Mouse (Mus musculus): Measurements from ENCODE around the gene Sipa1l1. TPM values are rescaled to one million over a fixed set of nuclear protein-coding genes. Genes with fewer than 3 reads are reported as not detected.

Sipa1l1 gene
- polyA plus RNA-seq, 1 experiment from 2014 or later, result 17.2 TPM

- Histone ChIP-seq H3K36me3 (ENCODE audit: control insufficient read depth, insufficient read depth, low read length) (no peaks in the 10 kb centered on the region), H3K4me2 (ENCODE audit: low read depth, low read length) (no peak overlapping the region), H3K4me3 (ENCODE audit: low read depth, low read length) (no peak overlapping the region), H3K27ac (ENCODE audit: low read depth, low read length) (no peak overlapping the region), H3K27me3 (ENCODE audit: control insufficient read depth, insufficient read depth, low read length) (no peaks in the 10 kb centered on the region), H3K9ac (replicated peaks; ENCODE audit: low read depth, low read length) (no peak overlapping the region), H3K4me1 (ENCODE audit: control insufficient read depth, insufficient read depth, low read length) (no peaks in the 10 kb centered on the region), H3K9me3 (ENCODE audit: control insufficient read depth, low read length) (no peaks in the 10 kb centered on the region)
- ATAC-seq (ENCODE audit: low read depth), result no peak
- 88% methylated on average over 5 of the region's 5 CpGs for WGBS
Measured at GRCm38 (mm10) chr12:82264083-82264851, 95.1 kb downstream of the Sipa1l1 start.

GRCm38 (mm10) chr12:82265335-82266274 lies 96.5 kb downstream of the Sipa1l1 start:
- H3K4me3 ChIP-seq (ENCODE audit: low read depth, low read length), result no peak overlapping the region
- no peaks in the 10 kb centered on the region for H3K27me3 ChIP-seq (ENCODE audit: control insufficient read depth, insufficient read depth, low read length)
- no peaks in the 10 kb centered on the region for H3K36me3 ChIP-seq (ENCODE audit: control insufficient read depth, insufficient read depth, low read length)
- no peaks in the 10 kb centered on the region for H3K4me1 ChIP-seq (ENCODE audit: control insufficient read depth, insufficient read depth, low read length)
- H3K9ac ChIP-seq (replicated peaks; ENCODE audit: low read depth, low read length), result no peak overlapping the region
- no peak overlapping the region for H3K4me2 ChIP-seq (ENCODE audit: low read depth, low read length)
- 98% methylated on average over 9 of the region's 9 CpGs for WGBS
- no peak overlapping the region; the same call in 1 of the 2 replicates for H3K27ac ChIP-seq (ENCODE audit: low read depth, low read length)
- no peaks in the 10 kb centered on the region for H3K9me3 ChIP-seq (ENCODE audit: control insufficient read depth, low read length)
- ATAC-seq (ENCODE audit: low read depth), result no peak

- ATAC-seq (ENCODE audit: low read depth), result no peak
- no peak overlapping the region for H3K4me2 ChIP-seq (ENCODE audit: low read depth, low read length)
- H3K36me3 ChIP-seq (ENCODE audit: control insufficient read depth, insufficient read depth, low read length), result no peaks in the 10 kb centered on the region
- no peak overlapping the region for H3K27ac ChIP-seq (ENCODE audit: low read depth, low read length)
- peaks cover under 1% of the 10 kb centered on the region; the same call in 1 of the 2 replicates for H3K4me1 ChIP-seq (ENCODE audit: control insufficient read depth, insufficient read depth, low read length)
- H3K27me3 ChIP-seq (ENCODE audit: control insufficient read depth, insufficient read depth, low read length), result no peaks in the 10 kb centered on the region
- no peak overlapping the region for H3K9ac ChIP-seq (replicated peaks; ENCODE audit: low read depth, low read length)
- WGBS, result 78% methylated on average over 3 of the region's 3 CpGs
- H3K9me3 ChIP-seq (ENCODE audit: control insufficient read depth, low read length), result no peaks in the 10 kb centered on the region
- no peak overlapping the region for H3K4me3 ChIP-seq (ENCODE audit: low read depth, low read length)
Measured at GRCm38 (mm10) chr12:82271447-82271846, 102.3 kb downstream of the Sipa1l1 start.

- 89% methylated on average over 3 of the region's 3 CpGs for WGBS
- Histone ChIP-seq H3K4me1 (ENCODE audit: control insufficient read depth, insufficient read depth, low read length) (peaks cover 3% of the 10 kb centered on the region; the same call in 1 of the 2 replicates), H3K36me3 (ENCODE audit: control insufficient read depth, insufficient read depth, low read length) (no peaks in the 10 kb centered on the region), H3K27me3 (ENCODE audit: control insufficient read depth, insufficient read depth, low read length) (no peaks in the 10 kb centered on the region), H3K9me3 (ENCODE audit: control insufficient read depth, low read length) (no peaks in the 10 kb centered on the region), H3K4me2 (ENCODE audit: low read depth, low read length) (no peak overlapping the region), H3K27ac (ENCODE audit: low read depth, low read length) (no peak overlapping the region), H3K4me3 (ENCODE audit: low read depth, low read length) (no peak overlapping the region), H3K9ac (replicated peaks; ENCODE audit: low read depth, low read length) (no peak overlapping the region)
- ATAC-seq (ENCODE audit: low read depth), result no peak
Measured at GRCm38 (mm10) chr12:82273503-82273902, 104.4 kb downstream of the Sipa1l1 start.

GRCm38 (mm10) chr12:82274576-82274975 lies 105.5 kb downstream of the Sipa1l1 start:
- Histone ChIP-seq H3K4me3 (ENCODE audit: low read depth, low read length) (no peak overlapping the region), H3K9me3 (ENCODE audit: control insufficient read depth, low read length) (no peaks in the 10 kb centered on the region), H3K27me3 (ENCODE audit: control insufficient read depth, insufficient read depth, low read length) (no peaks in the 10 kb centered on the region), H3K36me3 (ENCODE audit: control insufficient read depth, insufficient read depth, low read length) (no peaks in the 10 kb centered on the region), H3K9ac (replicated peaks; ENCODE audit: low read depth, low read length) (no peak overlapping the region), H3K27ac (ENCODE audit: low read depth, low read length) (no peak overlapping the region), H3K4me1 (ENCODE audit: control insufficient read depth, insufficient read depth, low read length) (peaks cover 3% of the 10 kb centered on the region; the same call in 1 of the 2 replicates), H3K4me2 (ENCODE audit: low read depth, low read length) (no peak overlapping the region)
- ATAC-seq (ENCODE audit: low read depth), result no peak
- 67% methylated on average over 5 of the region's 5 CpGs for WGBS

- H3K9me3 ChIP-seq (ENCODE audit: control insufficient read depth, low read length), result no peaks in the 10 kb centered on the region
- WGBS, result 48% methylated on average over 5 of the region's 5 CpGs
- H3K4me1 ChIP-seq (ENCODE audit: control insufficient read depth, insufficient read depth, low read length), result peaks cover 3% of the 10 kb centered on the region; the same call in 1 of the 2 replicates
- no peaks in the 10 kb centered on the region for H3K36me3 ChIP-seq (ENCODE audit: control insufficient read depth, insufficient read depth, low read length)
- no peak overlapping the region for H3K4me3 ChIP-seq (ENCODE audit: low read depth, low read length)
- ATAC-seq (ENCODE audit: low read depth), result no peak
- H3K27me3 ChIP-seq (ENCODE audit: control insufficient read depth, insufficient read depth, low read length), result no peaks in the 10 kb centered on the region
- no peak overlapping the region for H3K4me2 ChIP-seq (ENCODE audit: low read depth, low read length)
- H3K27ac ChIP-seq (ENCODE audit: low read depth, low read length), result peak overlapping the region; percentile 44; the same call in 1 of the 2 replicates
- no peak overlapping the region for H3K9ac ChIP-seq (replicated peaks; ENCODE audit: low read depth, low read length)
Measured at GRCm38 (mm10) chr12:82275767-82276166, 106.6 kb downstream of the Sipa1l1 start.

- Histone ChIP-seq H3K4me2 (ENCODE audit: low read depth, low read length) (no peak overlapping the region), H3K27me3 (ENCODE audit: control insufficient read depth, insufficient read depth, low read length) (no peaks in the 10 kb centered on the region), H3K9me3 (ENCODE audit: control insufficient read depth, low read length) (no peaks in the 10 kb centered on the region), H3K9ac (replicated peaks; ENCODE audit: low read depth, low read length) (no peak overlapping the region), H3K4me1 (ENCODE audit: control insufficient read depth, insufficient read depth, low read length) (peaks cover 3% of the 10 kb centered on the region; the same call in 1 of the 2 replicates), H3K27ac (ENCODE audit: low read depth, low read length) (no peak overlapping the region), H3K4me3 (ENCODE audit: low read depth, low read length) (no peak overlapping the region), H3K36me3 (ENCODE audit: control insufficient read depth, insufficient read depth, low read length) (no peaks in the 10 kb centered on the region)
- peak; percentile 44; the same call in 1 of the 2 replicates for ATAC-seq (ENCODE audit: low read depth)
- WGBS, result 79% methylated on average over 1 of the region's 1 CpGs
Measured at GRCm38 (mm10) chr12:82276591-82276990, 107.5 kb downstream of the Sipa1l1 start.

- WGBS, result 90% methylated on average over 5 of the region's 5 CpGs
- Histone ChIP-seq H3K4me3 (ENCODE audit: low read depth, low read length) (no peak overlapping the region), H3K27ac (ENCODE audit: low read depth, low read length) (no peak overlapping the region), H3K36me3 (ENCODE audit: control insufficient read depth, insufficient read depth, low read length) (no peaks in the 10 kb centered on the region), H3K9ac (replicated peaks; ENCODE audit: low read depth, low read length) (no peak overlapping the region), H3K27me3 (ENCODE audit: control insufficient read depth, insufficient read depth, low read length) (no peaks in the 10 kb centered on the region), H3K9me3 (ENCODE audit: control insufficient read depth, low read length) (no peaks in the 10 kb centered on the region), H3K4me1 (ENCODE audit: control insufficient read depth, insufficient read depth, low read length) (0 out of 2 replicates have a peak, but pooled peaks cover 4% of the 10 kb centered on the region), H3K4me2 (ENCODE audit: low read depth, low read length) (no peak overlapping the region)
- no peak for ATAC-seq (ENCODE audit: low read depth)
Measured at GRCm38 (mm10) chr12:82284617-82285016, 115.5 kb downstream of the Sipa1l1 start.

Measured in neural tube, embryonic 14.5 days (tissue).